Comparison of ENCODE assay signal across 27 mouse cellular contexts in genomic region chr6:61567551-61567950, GRCm38 (mm10).
DNase-seq lines count a peak whose midpoint lies in the region; ATAC-seq and TF ChIP-seq lines count a peak whose summit lies in the region.
"Had no signal": no experiment of that assay in that cellular context is flagged by ENCODE, and none has a peak within 500 bp of the region (broad histone marks: within the 10 kb centered on the region; RNA-seq: fewer than 3 reads in every experiment).

No protein-coding gene starts in this region.

- no peak overlapping the region for H3K9ac ChIP-seq in forebrain, embryonic 15.5 days (replicated peaks)
- H3K9ac ChIP-seq in forebrain, embryonic 13.5 days = no peak overlapping the region
- no peak overlapping the region for H3K9ac ChIP-seq in stomach, postnatal 0 days (ENCODE audit: low read length)
- H3K9ac ChIP-seq: embryonic facial prominence, embryonic 12.5 days; embryonic facial prominence, embryonic 15.5 days; heart, embryonic 12.5 days; heart, embryonic 15.5 days; hindbrain, embryonic 13.5 days; intestine, embryonic 15.5 days had no signal

- no peak for DNase-seq in frontal cortex, postnatal 10 days (ENCODE audit: low spot score in 2 of 2)
- DNase-seq in brain, embryonic 14.5 days (ENCODE audit: low read depth) = peak; percentile 63
- DNase-seq in stomach, postnatal 0 days (ENCODE audit: low spot score) = no peak
- no peak for DNase-seq in right cerebral cortex, postnatal 4 days
- DNase-seq: adrenal gland, adult 2 months; adrenal gland, postnatal 14 days; cerebellum, adult 11 months; cerebellum, adult 2 months; cerebellum, adult 9-11 months; cerebellum, postnatal 25 days; gastrocnemius, postnatal 25 days; heart, adult 18-20 months; heart, postnatal 10 days; heart, postnatal 36 days; kidney, adult 11 months had no signal

- H3K9me3 ChIP-seq in forebrain, embryonic 15.5 days = no peaks in the 10 kb centered on the region
- no peaks in the 10 kb centered on the region for H3K9me3 ChIP-seq in forebrain, embryonic 13.5 days (replicated peaks)
- H3K9me3 ChIP-seq in stomach, postnatal 0 days (ENCODE audit: control insufficient read depth, low read length) = no peaks in the 10 kb centered on the region
- H3K9me3 ChIP-seq: embryonic facial prominence, embryonic 12.5 days; embryonic facial prominence, embryonic 15.5 days; heart, embryonic 12.5 days; heart, embryonic 15.5 days; hindbrain, embryonic 10.5 days; hindbrain, embryonic 13.5 days; intestine, embryonic 15.5 days had no signal

- TF ChIP-seq POLR2A in brain, embryonic 14.5 days (IDR thresholded peaks at IDR 0.05; ENCODE audit: borderline replicate concordance, extremely low read depth, insufficient read depth, insufficient read length, poor library complexity, severe bottlenecking) = no peak

- no peaks in the 10 kb centered on the region for H3K27me3 ChIP-seq in forebrain, embryonic 15.5 days
- H3K27me3 ChIP-seq in forebrain, embryonic 13.5 days = no peaks in the 10 kb centered on the region
- no peaks in the 10 kb centered on the region for H3K27me3 ChIP-seq in stomach, postnatal 0 days (ENCODE audit: control insufficient read depth, insufficient read depth, low read length)
- H3K27me3 ChIP-seq: embryonic facial prominence, embryonic 12.5 days; embryonic facial prominence, embryonic 15.5 days; heart, embryonic 12.5 days; heart, embryonic 15.5 days; hindbrain, embryonic 13.5 days; intestine, embryonic 15.5 days had no signal

- no peaks in the 10 kb centered on the region for H3K36me3 ChIP-seq in forebrain, embryonic 15.5 days
- no peaks in the 10 kb centered on the region for H3K36me3 ChIP-seq in forebrain, embryonic 13.5 days (ENCODE audit: poor library complexity, severe bottlenecking)
- H3K36me3 ChIP-seq in stomach, postnatal 0 days (ENCODE audit: control insufficient read depth, insufficient read depth, low read length) = no peaks in the 10 kb centered on the region
- H3K36me3 ChIP-seq: embryonic facial prominence, embryonic 12.5 days; embryonic facial prominence, embryonic 15.5 days; heart, embryonic 12.5 days; heart, embryonic 15.5 days; hindbrain, embryonic 10.5 days; hindbrain, embryonic 13.5 days; intestine, embryonic 15.5 days had no signal

- TF ChIP-seq EP300 in stomach, postnatal 0 days (optimal IDR thresholded peaks at IDR 0.05) = no peak

- 51% methylated on average over 2 of the region's 2 CpGs for WGBS in forebrain, embryonic 15.5 days
- WGBS in forebrain, embryonic 13.5 days = 51% methylated on average over 2 of the region's 2 CpGs
- WGBS in stomach, postnatal 0 days = 51% methylated on average over 2 of the region's 2 CpGs

- 0 out of 2 replicates have a peak, but pooled peaks have one; percentile 48 for ATAC-seq in forebrain, embryonic 15.5 days (replicated peaks)
- ATAC-seq in forebrain, embryonic 13.5 days = no peak
- peak; percentile 31; the same call in 1 of the 2 replicates for ATAC-seq in frontal cortex, adult (ENCODE audit: low TSS enrichment)
- ATAC-seq in stomach, postnatal 0 days (ENCODE audit: low FRiP score, low TSS enrichment) = no peak
- ATAC-seq: CD4-positive, CD25-positive, alpha-beta regulatory T cell, adult 4 months; hindbrain, embryonic 16.5 days; intestine, embryonic 15.5 days had no signal

- TF ChIP-seq CTCF in brain, embryonic 14.5 days (IDR thresholded peaks at IDR 0.05; ENCODE audit: borderline replicate concordance, extremely low read depth, insufficient read depth, insufficient read length) = no peak
- TF ChIP-seq CTCF in stomach, postnatal 0 days (IDR thresholded peaks at IDR 0.05; ENCODE audit: low read depth) = no peak

- H3K27ac ChIP-seq in forebrain, embryonic 15.5 days (replicated peaks) = no peak overlapping the region
- no peak overlapping the region for H3K27ac ChIP-seq in forebrain, embryonic 13.5 days
- no peak overlapping the region for H3K27ac ChIP-seq in stomach, postnatal 0 days (replicated peaks)
- H3K27ac ChIP-seq: embryonic facial prominence, embryonic 12.5 days; embryonic facial prominence, embryonic 15.5 days; heart, embryonic 15.5 days; hindbrain, embryonic 10.5 days; hindbrain, embryonic 13.5 days; intestine, embryonic 15.5 days had no signal

- H3K4me1 ChIP-seq in forebrain, embryonic 15.5 days = peaks cover 5% of the 10 kb centered on the region; the same call in 1 of the 2 replicates
- no peaks in the 10 kb centered on the region for H3K4me1 ChIP-seq in forebrain, embryonic 13.5 days
- no peaks in the 10 kb centered on the region for H3K4me1 ChIP-seq in stomach, postnatal 0 days (replicated peaks; ENCODE audit: control insufficient read depth, insufficient read depth)
- H3K4me1 ChIP-seq: embryonic facial prominence, embryonic 12.5 days; embryonic facial prominence, embryonic 15.5 days; heart, embryonic 12.5 days; heart, embryonic 15.5 days; hindbrain, embryonic 10.5 days; hindbrain, embryonic 13.5 days; intestine, embryonic 15.5 days had no signal

- no peak overlapping the region for H3K4me3 ChIP-seq in forebrain, embryonic 15.5 days
- H3K4me3 ChIP-seq in forebrain, embryonic 13.5 days = no peak overlapping the region
- H3K4me3 ChIP-seq in stomach, postnatal 0 days (ENCODE audit: low read depth, low read length) = no peak overlapping the region
- H3K4me3 ChIP-seq: embryonic facial prominence, embryonic 12.5 days; embryonic facial prominence, embryonic 15.5 days; heart, embryonic 12.5 days; heart, embryonic 15.5 days; hindbrain, embryonic 10.5 days; hindbrain, embryonic 13.5 days; intestine, embryonic 15.5 days had no signal

- H3K4me2 ChIP-seq in forebrain, embryonic 15.5 days (replicated peaks) = no peak overlapping the region
- H3K4me2 ChIP-seq in forebrain, embryonic 13.5 days = no peak overlapping the region
- H3K4me2 ChIP-seq in stomach, postnatal 0 days (replicated peaks; ENCODE audit: low read depth) = no peak overlapping the region
- H3K4me2 ChIP-seq: embryonic facial prominence, embryonic 12.5 days; embryonic facial prominence, embryonic 15.5 days; heart, embryonic 12.5 days; heart, embryonic 15.5 days; hindbrain, embryonic 13.5 days; intestine, embryonic 15.5 days had no signal

Comparison
In these comparisons a context has a peak if more than half of its experiments do, and no peak if none do; other contexts are left out.
1. ATAC-seq: peak in forebrain, embryonic 15.5 days (single experiment) and frontal cortex, adult (single experiment); none in forebrain, embryonic 13.5 days (single experiment) and stomach, postnatal 0 days (single experiment).